Mouse (Mus musculus) retina, postnatal 7 days (tissue): ENCODE measurements around the gene Gm10803.
"Not testable (repeated sequence)": the region's sequence is repeated elsewhere in the genome, so short reads cannot be mapped to it uniquely, and the experiment has no call there.

Experiments used
- DNase-seq: peaks from one replicate; pipeline ENCODE4 v3.0.0-alpha.2; 2012; ENCODE audit warnings: low read depth, low spot score

Gm10803 gene

GRCm38 (mm10) chr2:93560268-93560667, at the start of gene Gm10803:
Gm10803 (plus strand) TSS chr2:93560568.
- DNase-seq = not testable (repeated sequence)

GRCm38 (mm10) chr2:93510839-93511238, 49.5 kb upstream of the Gm10803 start:
- no peak for DNase-seq

GRCm38 (mm10) chr2:93512130-93512529, 48.2 kb upstream of the Gm10803 start:
- DNase-seq = no peak

- DNase-seq = no peak
Observed at GRCm38 (mm10) chr2:93515246-93515645, 45.1 kb upstream of the Gm10803 start.

DNA sequence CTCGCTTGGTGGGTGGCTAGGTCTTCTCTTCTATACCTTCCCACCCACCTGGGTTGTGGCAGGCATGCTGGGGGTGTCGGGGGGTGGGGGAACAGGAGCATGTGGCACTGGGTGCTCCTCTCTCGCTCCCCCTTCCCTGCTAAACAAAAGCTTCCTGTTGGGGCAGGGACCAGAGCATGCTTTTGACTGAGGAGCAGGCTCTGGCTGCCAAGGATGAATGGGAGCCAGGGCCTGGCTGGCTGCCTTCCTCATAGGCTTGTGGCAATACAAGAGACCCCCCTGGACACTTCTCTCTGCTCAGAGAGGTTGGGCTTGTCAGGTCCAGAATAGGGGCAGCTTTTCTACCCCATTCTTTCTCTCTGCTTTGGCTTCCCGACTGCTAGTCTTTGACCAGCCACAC, 39.3 kb upstream of the Gm10803 start:
- DNase-seq = no peak

DNA sequence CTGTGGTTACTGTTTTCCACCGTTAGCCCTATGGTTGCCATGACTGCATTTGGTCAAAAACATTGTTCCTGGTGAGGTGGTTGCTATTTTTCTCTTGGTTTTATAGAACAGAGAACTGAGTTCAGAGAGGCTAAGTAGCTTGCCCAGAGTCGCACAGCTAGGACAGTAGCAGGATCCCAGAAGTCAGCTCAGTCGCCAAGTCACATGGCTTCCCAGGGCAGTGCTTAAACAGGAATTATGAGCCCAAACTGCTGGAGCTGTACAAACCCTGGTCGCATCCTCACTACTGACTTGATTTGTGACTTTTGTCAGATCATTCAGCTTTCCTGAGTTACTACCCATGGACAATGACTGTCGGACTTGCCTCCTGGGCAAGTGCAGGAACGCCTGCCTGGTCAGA, 38.8 kb upstream of the Gm10803 start:
- no peak for DNase-seq

- DNase-seq = no peak
Observed at GRCm38 (mm10) chr2:93522005-93522404, 38.4 kb upstream of the Gm10803 start.

GRCm38 (mm10) chr2:93525033-93525762, 35.2 kb upstream of the Gm10803 start:
- no peak for DNase-seq

DNA sequence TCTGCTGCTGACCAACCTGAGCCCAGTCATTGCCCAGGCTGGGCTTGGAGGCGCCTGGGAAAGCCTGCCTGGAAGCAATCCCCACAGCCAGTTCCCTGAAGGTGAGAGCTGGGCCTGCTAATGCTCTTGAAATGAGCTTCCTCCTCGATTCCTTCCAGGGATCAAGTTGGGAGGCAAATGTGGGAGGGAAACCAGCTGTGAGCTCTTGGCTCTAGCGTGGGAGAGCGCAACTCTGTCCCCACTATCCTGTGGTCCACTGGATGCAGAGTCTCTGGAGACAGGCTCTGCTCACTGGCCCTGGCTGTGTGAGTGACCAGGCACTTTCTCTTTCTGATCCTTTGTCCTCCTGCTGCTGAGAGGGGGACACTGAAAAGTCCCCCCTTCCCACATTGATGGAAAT, 30.8 kb upstream of the Gm10803 start:
- no peak for DNase-seq

DNA sequence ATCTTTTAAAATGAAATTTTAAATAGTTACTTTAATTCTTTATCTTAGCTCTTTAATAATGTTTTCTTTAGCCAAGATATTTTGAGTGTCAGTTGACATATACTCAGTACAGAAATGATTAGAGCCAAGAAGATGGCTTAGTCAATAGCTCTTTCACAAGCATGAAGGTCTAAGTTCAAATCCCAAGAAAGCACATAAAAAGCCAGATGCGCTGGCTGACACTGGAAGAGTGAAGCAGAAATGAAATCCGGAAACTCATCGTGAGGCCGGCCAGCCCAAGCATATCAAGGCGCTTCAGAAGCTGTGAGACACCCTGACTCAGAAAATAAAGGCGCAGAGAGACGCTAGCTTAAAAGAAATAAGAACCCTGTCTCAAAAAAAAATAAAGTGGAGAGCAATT, 26.5 kb upstream of the Gm10803 start:
- no peak for DNase-seq

GRCm38 (mm10) chr2:93537385-93537967, 22.9 kb upstream of the Gm10803 start:
- peak; percentile 11 for DNase-seq

GRCm38 (mm10) chr2:93538140-93538539, 22.2 kb upstream of the Gm10803 start:
- no peak for DNase-seq

DNA sequence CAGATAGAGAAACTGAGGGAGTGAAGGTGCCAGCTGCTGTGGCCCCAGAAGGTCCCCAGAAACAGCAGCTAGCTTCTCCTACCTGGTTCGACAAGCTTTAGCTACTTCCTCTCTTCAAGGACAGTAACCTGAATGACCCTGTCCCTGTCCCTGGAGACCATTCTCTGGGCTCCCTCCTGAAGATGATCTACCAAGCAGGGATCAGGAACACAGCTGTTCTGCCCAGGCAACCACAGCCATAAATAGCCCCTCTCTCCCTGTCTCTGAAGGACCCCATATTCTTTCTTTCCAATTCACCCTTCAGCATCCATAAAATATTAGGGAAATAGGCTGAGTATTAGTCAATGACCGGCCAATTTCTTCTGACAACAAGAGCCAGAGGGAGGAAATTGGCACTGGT, 18.6 kb upstream of the Gm10803 start:
- DNase-seq = no peak

GRCm38 (mm10) chr2:93552676-93553521, 7.5 kb upstream of the Gm10803 start:
- no peak for DNase-seq

GRCm38 (mm10) chr2:93553905-93554304, 6.5 kb upstream of the Gm10803 start:
- no peak for DNase-seq

DNA sequence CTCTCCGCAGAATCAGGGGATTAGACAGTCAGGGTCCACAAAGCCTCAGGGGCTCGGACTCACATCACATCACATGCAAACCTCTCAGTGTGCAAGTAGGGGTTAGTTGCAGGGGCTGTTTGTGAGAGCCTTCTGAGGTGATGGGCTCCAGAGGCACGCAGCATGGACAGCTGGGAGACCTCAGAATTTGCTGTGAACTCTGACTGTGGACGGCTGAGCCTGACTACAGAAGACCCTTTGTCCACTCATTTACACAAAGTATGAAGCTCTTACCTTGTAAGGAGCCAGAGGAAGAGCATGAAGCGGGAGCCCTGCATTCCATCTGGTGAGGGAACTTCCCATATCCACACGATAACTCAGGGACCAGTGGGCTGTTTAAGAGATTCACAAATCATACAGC, 5.3 kb downstream of the Gm10803 start:
- no peak for DNase-seq

DNA sequence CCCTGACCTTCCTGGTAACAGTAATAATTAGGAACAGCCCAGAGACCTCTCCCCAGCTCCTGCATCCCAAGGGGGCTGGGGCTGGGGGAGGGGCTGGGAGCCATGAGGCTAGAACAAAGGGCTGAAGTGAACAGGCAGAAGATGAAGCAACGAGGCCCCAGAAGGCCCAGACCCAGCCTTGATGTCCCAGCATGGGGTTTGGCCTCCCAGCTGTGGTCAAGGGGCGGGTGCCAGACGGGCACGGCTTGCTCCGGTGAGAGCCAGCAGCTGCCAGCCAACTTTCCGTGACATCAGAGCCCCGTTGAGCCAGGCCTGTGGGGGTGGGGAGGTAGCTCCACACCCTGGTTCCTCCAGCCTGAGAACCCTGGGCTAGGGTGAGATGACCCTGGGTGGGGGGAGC, 7.3 kb downstream of the Gm10803 start:
- no peak for DNase-seq

- DNase-seq = no peak
Observed at GRCm38 (mm10) chr2:93572565-93572964, 12.2 kb downstream of the Gm10803 start.

- no peak for DNase-seq
Observed at GRCm38 (mm10) chr2:93581271-93581670, 20.9 kb downstream of the Gm10803 start.

- no peak for DNase-seq
Observed at GRCm38 (mm10) chr2:93585821-93586220, 25.5 kb downstream of the Gm10803 start.

DNA sequence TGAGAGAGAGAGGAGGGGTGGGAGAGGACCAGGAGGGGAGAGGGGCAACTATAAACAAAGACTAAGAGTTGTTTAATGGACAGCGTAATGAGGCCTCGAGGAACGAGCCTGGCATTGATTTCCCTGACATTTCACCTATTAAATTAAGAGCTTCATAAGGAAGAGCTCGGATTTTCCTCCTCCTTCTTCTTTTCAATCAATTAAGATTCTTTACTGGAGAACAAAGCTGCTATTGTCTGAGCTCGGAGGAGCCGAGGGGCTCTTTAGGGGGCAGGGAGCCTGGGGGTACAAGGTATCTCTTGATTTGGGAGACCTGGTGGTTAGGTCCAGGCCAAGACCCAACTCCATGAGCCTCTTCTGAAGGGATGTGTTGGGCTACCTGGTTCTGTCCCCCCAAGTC, 27.1 kb downstream of the Gm10803 start:
- DNase-seq = no peak

DNA sequence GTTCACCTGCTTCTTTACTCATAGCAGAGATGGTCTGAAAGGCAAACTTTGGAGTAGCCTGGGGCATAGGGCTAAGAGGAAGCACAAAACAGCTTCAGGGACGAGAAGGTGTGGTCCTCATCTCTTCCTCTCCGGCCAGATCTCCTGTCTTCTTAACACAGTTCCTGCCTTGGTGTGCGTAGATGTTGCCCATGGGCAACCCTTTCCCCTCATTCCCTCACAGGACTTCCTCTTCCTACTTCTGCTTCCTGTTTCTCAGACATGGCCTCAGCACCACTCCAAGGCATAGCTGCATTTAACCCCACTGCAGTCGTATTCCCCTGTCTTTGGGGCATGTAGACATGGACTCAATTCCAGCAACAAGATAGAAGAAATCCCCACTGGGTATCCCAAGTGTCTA, 29.5 kb downstream of the Gm10803 start:
- no peak for DNase-seq

DNA sequence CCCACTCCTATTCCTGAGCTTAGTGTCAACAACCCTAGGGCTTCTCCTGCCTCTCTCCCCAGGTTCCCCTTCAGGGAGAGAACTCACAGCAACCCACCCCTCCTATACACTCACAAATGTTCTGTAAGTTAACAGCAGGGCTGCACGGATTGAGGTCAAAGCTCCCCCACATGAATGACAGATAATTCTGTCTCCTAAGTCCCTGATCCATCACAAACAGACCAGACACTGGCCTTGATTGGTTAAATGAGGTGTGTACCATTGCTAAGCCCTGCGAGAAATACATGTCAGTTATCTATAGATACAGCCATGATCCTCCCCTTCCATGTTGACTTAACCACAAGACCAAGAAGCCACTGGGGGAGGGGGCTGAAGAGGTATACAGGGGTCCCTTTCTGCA, 31.3 kb downstream of the Gm10803 start:
- peak; percentile 21 for DNase-seq
